Mouse (Mus musculus) adrenal gland (tissue): Measurements from ENCODE around the gene Tifa.
"Not testable (repeated sequence)": the region's sequence is repeated elsewhere in the genome, so short reads cannot be mapped to it uniquely, and the experiment has no call there.

ENCODE experiments used
- intact Hi-C: fragments of 180-260 bp; cut with DNase I; formaldehyde crosslinking; loops from one replicate; pipeline ENCODE4 v1.15.1; 2025

Gene Tifa

DNA sequence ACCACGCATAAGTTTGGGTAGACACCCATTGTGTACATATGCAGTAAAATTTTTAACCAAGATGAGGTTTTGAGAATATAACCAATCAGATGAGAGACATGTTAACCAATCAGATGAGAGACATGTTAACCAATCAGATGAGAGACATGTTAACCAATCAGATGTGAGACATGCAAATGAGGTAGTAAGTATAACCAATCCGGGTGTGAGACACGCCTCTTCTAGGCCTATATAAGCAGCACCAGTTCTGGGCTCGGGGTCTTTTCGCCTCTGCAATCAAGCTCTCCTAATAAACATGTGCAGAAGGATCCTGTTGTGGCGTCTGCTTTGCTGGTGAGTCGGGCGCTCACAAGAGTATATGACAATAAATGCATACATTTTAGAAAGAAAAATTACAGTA lies 5.9 kb upstream of the Tifa start:
- intact Hi-C loops = not testable (repeated sequence)

- intact Hi-C loops = loop anchor here (5.0 kb wide), 1 partner anchor 50 kb away; the partner anchor contains the start of gene Ap1ar
Measured at GRCm38 (mm10) chr3:127787032-127787431, 2.6 kb upstream of the Tifa start.

- intact Hi-C loops = loop anchor here (5.0 kb wide), 1 partner anchor 49 kb away; the partner anchor contains the start of gene Ap1ar
Measured at GRCm38 (mm10) chr3:127788038-127788437, 1.6 kb upstream of the Tifa start.

DNA sequence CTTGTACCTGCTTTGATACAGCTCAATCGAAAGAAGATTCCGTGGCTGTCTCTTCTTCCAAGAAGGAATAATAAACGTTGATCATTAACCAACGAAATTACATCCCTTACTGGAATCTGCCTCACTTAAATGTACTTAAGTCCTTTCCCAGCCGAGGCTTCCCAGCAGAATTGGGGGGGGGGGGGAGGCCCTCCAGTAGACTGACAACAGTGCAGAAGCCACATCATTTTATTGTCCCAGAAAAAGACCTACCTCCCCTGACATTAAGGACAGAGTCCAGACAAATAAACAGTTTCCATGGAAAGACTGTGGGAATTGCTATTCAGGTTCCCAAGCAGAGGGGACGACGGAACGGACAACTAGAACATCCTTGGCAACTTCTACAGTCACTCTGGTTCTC lies 686 bp upstream of the Tifa start:
- intact Hi-C loops = loop anchor here (5.0 kb wide), 1 partner anchor 48 kb away; the partner anchor contains the start of gene Ap1ar

GRCm38 (mm10) chr3:127790234-127791055 lies 840 bp downstream of the Tifa start:
- intact Hi-C loops = no loop called here

DNA sequence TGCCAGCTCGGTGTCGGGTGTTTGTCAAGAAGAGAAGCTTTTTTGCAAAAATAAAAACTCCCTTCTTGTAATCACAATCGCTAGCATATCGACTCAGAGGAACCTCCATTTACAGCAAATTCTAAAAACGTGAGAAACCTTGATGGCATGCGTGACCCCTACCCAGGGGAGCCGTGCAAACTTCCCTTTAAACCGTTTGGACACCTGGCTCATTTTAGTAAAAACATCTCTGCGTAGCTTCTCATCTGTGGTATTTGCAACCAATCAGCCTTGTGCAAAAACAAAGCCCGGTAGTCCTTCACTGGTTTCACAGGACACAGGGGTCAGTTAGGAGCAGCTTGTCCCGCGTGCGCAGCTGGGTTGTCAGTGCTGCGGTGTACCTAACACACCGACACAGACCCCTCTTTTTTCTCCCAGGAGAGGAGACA lies 1.5 kb downstream of the Tifa start:
- intact Hi-C loops = no loop called here

DNA sequence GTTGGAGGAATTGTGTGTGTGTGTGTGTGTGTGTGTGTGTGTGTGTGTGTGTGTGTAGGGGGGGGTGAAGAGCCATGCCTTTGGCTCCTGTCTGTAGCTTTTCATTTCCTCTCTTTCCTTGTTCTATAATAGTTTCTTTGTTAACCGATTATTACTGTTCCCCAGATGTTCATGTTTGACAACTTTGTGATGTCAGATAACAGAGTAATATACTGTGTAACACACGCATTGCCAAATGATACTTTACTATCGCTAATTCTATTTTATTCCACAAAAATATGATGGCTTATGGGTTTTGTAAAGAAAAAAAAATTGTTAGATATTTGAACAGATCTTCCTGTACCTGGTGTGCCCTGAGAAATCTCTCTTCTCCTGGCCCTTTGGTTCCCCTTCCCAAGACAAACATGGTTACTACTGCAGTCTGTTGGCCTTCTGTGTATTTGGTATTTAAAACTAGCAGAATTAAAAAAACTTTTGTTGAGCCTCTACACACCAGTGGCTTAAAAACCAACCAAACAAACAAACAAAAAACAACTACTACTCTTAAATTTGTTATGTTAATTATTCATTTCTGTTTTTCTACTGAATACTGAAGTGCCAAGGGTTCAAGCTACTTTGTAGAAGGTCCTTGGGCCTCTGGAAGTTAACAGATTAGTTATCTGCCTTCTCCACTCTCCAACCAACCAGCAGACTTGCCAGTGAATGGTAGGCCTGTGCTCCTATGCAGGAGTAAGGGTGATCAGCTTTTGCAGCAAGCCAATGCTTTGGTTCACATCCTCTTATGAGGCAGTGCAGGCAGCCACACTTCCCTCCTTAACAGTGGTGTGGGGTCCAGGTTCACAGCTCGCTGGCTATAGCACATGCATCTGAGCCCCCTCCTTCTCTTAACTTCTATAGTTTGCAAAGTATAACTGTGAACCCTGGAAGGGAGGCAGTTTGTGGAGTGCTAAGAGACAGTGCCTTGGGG lies 2.3 kb downstream of the Tifa start:
- intact Hi-C loops = no loop called here

DNA sequence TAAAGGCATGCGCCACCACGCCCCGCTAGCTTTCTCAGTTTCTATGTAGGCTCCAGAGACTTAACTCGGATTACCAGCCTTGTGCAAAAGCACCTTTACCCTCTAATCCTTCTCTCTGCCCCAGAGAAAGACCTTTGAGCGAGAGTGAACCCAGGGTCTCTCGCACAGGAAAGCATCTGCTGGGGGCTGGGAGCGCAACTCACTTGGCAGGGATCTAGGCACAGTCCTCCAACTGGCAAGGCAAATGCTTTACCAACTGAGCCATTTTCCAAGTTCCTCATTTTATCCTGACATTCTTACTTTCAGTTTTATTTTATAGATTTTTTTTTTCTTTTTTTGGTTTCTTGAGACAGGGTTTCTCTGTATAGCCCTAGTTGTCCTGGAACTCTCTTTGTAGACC lies 3.4 kb downstream of the Tifa start:
- intact Hi-C loops = no loop called here

DNA sequence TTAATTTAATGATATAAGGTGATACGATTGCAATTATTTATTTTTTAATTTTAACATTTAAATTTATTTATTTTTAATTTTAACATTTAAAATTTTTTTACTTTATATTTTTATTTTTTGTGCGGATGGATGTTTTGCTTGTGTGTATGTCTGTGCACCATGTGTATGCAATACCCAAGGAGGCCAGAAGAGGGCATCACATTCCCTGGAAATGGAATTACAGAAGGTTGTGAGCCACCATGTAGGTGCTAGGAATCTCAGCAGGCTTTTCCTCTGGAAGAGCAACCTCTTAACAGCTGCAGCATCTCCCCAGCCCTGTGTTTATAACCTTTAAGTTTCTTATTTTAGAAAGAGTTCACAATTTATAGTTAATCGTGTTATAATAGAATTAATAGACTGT lies 6.2 kb downstream of the Tifa start:
- intact Hi-C loops = no loop called here

- intact Hi-C loops = no loop called here
Measured at GRCm38 (mm10) chr3:127796271-127796670, 6.7 kb downstream of the Tifa start.

DNA sequence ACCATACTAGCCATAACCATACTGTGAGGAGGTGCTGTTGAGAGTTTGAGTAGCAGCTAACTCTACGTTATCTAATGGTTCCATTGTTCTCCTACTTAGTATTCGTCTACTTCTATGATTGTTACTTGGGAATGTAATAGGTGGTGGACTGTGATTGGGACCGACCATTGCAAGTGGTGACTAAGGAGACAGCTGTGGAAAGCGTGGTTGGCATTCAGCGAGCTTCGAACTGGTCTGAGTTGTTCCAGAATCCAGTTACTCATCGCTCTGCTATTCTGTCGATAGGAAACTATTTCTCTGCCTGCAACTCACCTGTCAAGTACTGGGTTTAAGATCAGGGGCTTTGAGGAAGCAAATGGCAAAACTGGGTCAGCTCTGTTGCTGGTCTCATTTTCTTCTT lies 11.6 kb downstream of the Tifa start:
- intact Hi-C loops = no loop called here

GRCm38 (mm10) chr3:127802814-127803213 lies 13.2 kb downstream of the Tifa start:
- intact Hi-C loops = no loop called here

DNA sequence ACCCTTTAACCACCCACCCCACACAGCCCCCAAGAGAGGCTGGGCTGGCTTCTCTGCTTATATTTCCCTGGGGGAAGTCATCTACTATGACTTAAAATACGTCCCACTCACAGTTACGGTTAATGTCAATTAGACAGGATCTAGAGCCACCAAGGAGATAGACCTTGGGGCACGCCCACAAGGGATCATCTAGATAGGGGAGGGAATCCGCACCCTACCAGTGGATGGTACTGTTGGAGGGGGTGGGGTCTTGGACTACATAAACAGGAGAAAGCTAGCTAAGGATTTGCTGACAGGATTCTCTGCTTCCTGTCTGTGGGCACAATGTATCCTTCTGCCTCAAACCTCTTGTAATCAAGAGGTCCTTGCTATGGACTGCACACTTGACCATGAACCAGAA lies 14.8 kb downstream of the Tifa start:
- intact Hi-C loops = no loop called here

- intact Hi-C loops = no loop called here
Measured at GRCm38 (mm10) chr3:127805071-127805470, 15.5 kb downstream of the Tifa start.

- intact Hi-C loops = no loop called here
Measured at GRCm38 (mm10) chr3:127805991-127806390, 16.4 kb downstream of the Tifa start.

DNA sequence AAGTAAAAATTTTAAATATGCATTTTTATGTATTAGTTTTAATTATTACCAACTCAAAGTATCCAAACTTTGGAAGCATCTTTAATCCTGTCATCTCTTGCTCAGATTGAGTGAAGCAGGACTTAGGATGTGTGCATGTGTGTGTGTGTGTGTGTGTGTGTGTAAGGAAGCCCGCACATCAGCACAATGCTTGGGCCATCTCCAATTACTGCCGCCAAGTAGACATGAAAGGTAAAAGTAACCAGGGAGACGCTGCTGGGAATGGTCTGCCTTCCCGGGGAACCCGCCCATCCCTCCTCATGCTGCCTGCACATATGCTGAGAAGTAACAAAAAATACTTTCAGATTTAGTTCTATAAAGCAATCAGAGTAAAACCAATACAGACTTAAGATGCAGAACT lies 18.2 kb downstream of the Tifa start:
- intact Hi-C loops = no loop called here

GRCm38 (mm10) chr3:127809103-127809502 lies 19.5 kb downstream of the Tifa start:
- intact Hi-C loops = no loop called here

DNA sequence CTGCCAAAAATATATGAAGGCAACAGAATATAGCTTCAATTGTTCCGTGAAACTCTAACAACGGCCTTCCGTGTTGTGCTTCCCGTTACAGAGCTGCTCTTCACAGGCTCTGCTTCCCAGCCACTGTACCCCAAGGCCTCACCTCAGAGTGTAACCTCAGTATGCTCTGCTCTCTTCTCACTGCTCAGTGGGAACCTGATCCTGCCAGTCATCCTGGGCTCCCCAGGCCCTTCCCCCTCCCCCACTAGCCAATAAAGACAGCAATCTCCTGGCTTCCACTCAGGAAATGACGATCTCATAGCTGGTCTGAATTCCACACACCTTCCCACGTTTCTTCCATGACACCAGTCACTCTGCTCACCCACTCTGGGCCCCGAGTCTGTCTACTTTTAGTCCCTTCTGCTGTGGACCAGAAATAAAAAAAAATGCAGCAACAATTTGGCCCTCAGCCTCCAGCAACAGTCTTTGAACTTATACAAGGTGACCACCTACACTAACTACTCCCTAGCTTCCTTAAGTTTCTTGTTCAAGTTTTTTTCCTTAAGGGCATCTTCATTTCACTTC lies 27.6 kb downstream of the Tifa start:
- intact Hi-C loops = no loop called here

GRCm38 (mm10) chr3:127818694-127819663 lies 29.4 kb downstream of the Tifa start:
- intact Hi-C loops = no loop called here

GRCm38 (mm10) chr3:127820400-127820799 lies 30.8 kb downstream of the Tifa start:
- intact Hi-C loops = no loop called here
